Mouse (Mus musculus): ENCODE measurements at regions not wholly inside any gene's neighbourhood (a gene's known extent, or its start where the extent isn't known, plus 50 kb on each side); places are given as distances from the start of the nearest gene placed in this dataset.

- no peak for DNase-seq
Observed at GRCm38 (mm10) chr1:157969635-157970111, 386.5 kb downstream of the Brinp2 start.

- DNase-seq = peak; percentile 3
Observed at GRCm38 (mm10) chr1:157973373-157974232, 382.5 kb downstream of the Brinp2 start.

- no peak for DNase-seq
Observed at GRCm38 (mm10) chr1:157974656-157975055, 381.5 kb downstream of the Brinp2 start.

GRCm38 (mm10) chr1:158019161-158019560 lies 337.0 kb downstream of the Brinp2 start:
- peak; percentile 9 for DNase-seq

- DNase-seq = no peak
Observed at GRCm38 (mm10) chr1:158039756-158040155, 316.4 kb downstream of the Brinp2 start.

GRCm38 (mm10) chr1:158040334-158040733 lies 315.8 kb downstream of the Brinp2 start:
- DNase-seq = no peak

- DNase-seq = no peak
Observed at GRCm38 (mm10) chr1:158052644-158053043, 303.5 kb downstream of the Brinp2 start.

- DNase-seq = no peak
Observed at GRCm38 (mm10) chr1:158054961-158055360, 301.2 kb downstream of the Brinp2 start.

- DNase-seq = no peak
Observed at GRCm38 (mm10) chr1:158056994-158057630, 299.0 kb downstream of the Brinp2 start.

GRCm38 (mm10) chr1:158057789-158058188 lies 298.3 kb downstream of the Brinp2 start:
- no peak for DNase-seq

- no peak for DNase-seq
Observed at GRCm38 (mm10) chr1:158061995-158062394, 294.1 kb downstream of the Brinp2 start.

- no peak for DNase-seq
Observed at GRCm38 (mm10) chr1:158082181-158082580, 273.9 kb downstream of the Brinp2 start.

- no peak for DNase-seq
Observed at GRCm38 (mm10) chr1:158085856-158086255, 270.3 kb downstream of the Brinp2 start.

GRCm38 (mm10) chr1:158097500-158097899 lies 258.6 kb downstream of the Brinp2 start:
- DNase-seq = no peak

- DNase-seq = no peak
Observed at GRCm38 (mm10) chr1:158119708-158120107, 236.4 kb downstream of the Brinp2 start.

- no peak for DNase-seq
Observed at GRCm38 (mm10) chr1:158124902-158125301, 231.2 kb downstream of the Brinp2 start.

- no peak for DNase-seq
Observed at GRCm38 (mm10) chr1:158126272-158126671, 229.9 kb downstream of the Brinp2 start.

- DNase-seq = no peak
Observed at GRCm38 (mm10) chr1:158129243-158129770, 226.8 kb downstream of the Brinp2 start.

- no peak for DNase-seq
Observed at GRCm38 (mm10) chr1:158147525-158147924, 208.6 kb downstream of the Brinp2 start.

- no peak for DNase-seq
Observed at GRCm38 (mm10) chr1:158148035-158148434, 208.1 kb downstream of the Brinp2 start.

GRCm38 (mm10) chr1:158161111-158161510 lies 195.0 kb downstream of the Brinp2 start:
- no peak for DNase-seq

GRCm38 (mm10) chr1:158161533-158161932 lies 194.6 kb downstream of the Brinp2 start:
- no peak for DNase-seq

GRCm38 (mm10) chr1:158163411-158163810 lies 192.7 kb downstream of the Brinp2 start:
- no peak for DNase-seq

GRCm38 (mm10) chr1:158170006-158170405 lies 186.1 kb downstream of the Brinp2 start:
- DNase-seq = no peak

Data from liver (tissue).